Mouse (Mus musculus) urinary bladder, adult 2 months (tissue): Measurements from ENCODE around the gene Krt71. TPM values are rescaled to one million over a fixed set of nuclear protein-coding genes. Genes with fewer than 3 reads are reported as not detected.
"Not testable (repeated sequence)": the region's sequence is repeated elsewhere in the genome, so short reads cannot be mapped to it uniquely, and the experiment has no call there.

Experiments used
- DNase-seq: peaks from one replicate; pipeline ENCODE4 v3.0.0; 2022; ENCODE audit warnings: low spot score
- polyA plus RNA-seq: library from polyadenylated mRNA; depleted of rRNA; stranded (reverse); fragments of >200 nt; gene quantifications from 2 replicates; pipeline ENCODE4 v1.2.3, GENCODE M21; 2012; rRNA removed

The Krt71 gene
- not detected in 2 replicates for polyA plus RNA-seq

GRCm38 (mm10) chr15:101742711-101743110 lies at the start of gene Krt71:
Krt71 (minus strand) TSS chr15:101743109.
- no peak for DNase-seq

GRCm38 (mm10) chr15:101790867-101791266 lies 48.0 kb upstream of the Krt71 start:
- DNase-seq: no peak

GRCm38 (mm10) chr15:101786360-101786759 lies 43.5 kb upstream of the Krt71 start, which contains the start of gene Krt72:
Krt72 (minus strand) TSS chr15:101786460.
- no peak for DNase-seq

GRCm38 (mm10) chr15:101773420-101773819 lies 30.5 kb upstream of the Krt71 start:
- DNase-seq: no peak

- DNase-seq: peak; percentile 83
These were observed 29.8 kb upstream of the Krt71 start for GRCm38 (mm10) chr15:101772711-101773081.

GRCm38 (mm10) chr15:101772080-101772710 lies 29.3 kb upstream of the Krt71 start:
- DNase-seq: no peak

- no peak for DNase-seq
These were observed 27.3 kb upstream of the Krt71 start for GRCm38 (mm10) chr15:101770226-101770625.

- DNase-seq: no peak
These were observed 5.1 kb downstream of the Krt71 start for GRCm38 (mm10) chr15:101737786-101738185.

GRCm38 (mm10) chr15:101730653-101731052 lies 12.3 kb downstream of the Krt71 start:
- DNase-seq: no peak

- DNase-seq: no peak
These were observed 18.2 kb downstream of the Krt71 start for GRCm38 (mm10) chr15:101724686-101725085.

GRCm38 (mm10) chr15:101715831-101716230 lies 27.1 kb downstream of the Krt71 start:
- DNase-seq: no peak

GRCm38 (mm10) chr15:101714356-101714755 lies 28.6 kb downstream of the Krt71 start:
- DNase-seq: no peak

- DNase-seq: no peak
These were observed 29.2 kb downstream of the Krt71 start for GRCm38 (mm10) chr15:101713731-101714130.

- peak; percentile 51 for DNase-seq
These were observed 30.2 kb downstream of the Krt71 start, which contains the start of gene Krt5 for GRCm38 (mm10) chr15:101712720-101713119. Krt5 (minus strand) TSS chr15:101712898.

GRCm38 (mm10) chr15:101708683-101709082 lies 34.2 kb downstream of the Krt71 start:
- peak; percentile 21 for DNase-seq

GRCm38 (mm10) chr15:101707454-101707853 lies 35.5 kb downstream of the Krt71 start:
- DNase-seq: peak; percentile 12

- no peak for DNase-seq
These were observed 38.8 kb downstream of the Krt71 start for GRCm38 (mm10) chr15:101704066-101704465.

GRCm38 (mm10) chr15:101702380-101702779 lies 40.5 kb downstream of the Krt71 start:
- DNase-seq: no peak

GRCm38 (mm10) chr15:101699866-101700265 lies 43.0 kb downstream of the Krt71 start:
- no peak for DNase-seq

- DNase-seq: no peak
These were observed 43.7 kb downstream of the Krt71 start for GRCm38 (mm10) chr15:101699192-101699591.

- DNase-seq: no peak
These were observed 45.4 kb downstream of the Krt71 start for GRCm38 (mm10) chr15:101697326-101698188.

GRCm38 (mm10) chr15:101694207-101694606 lies 48.7 kb downstream of the Krt71 start, which contains the start of gene Krt6a:
Krt6a (minus strand) TSS chr15:101694307.
- no peak for DNase-seq

GRCm38 (mm10) chr15:101690460-101690859 lies 52.4 kb downstream of the Krt71 start:
- not testable (repeated sequence) for DNase-seq
